Mouse (Mus musculus) ovary, adult 10 weeks (tissue): ENCODE measurements around the gene Slc1a7. TPM values are rescaled to one million over a fixed set of nuclear protein-coding genes. Genes with fewer than 3 reads are reported as not detected.

Source experiments
- polyA plus RNA-seq: library from polyadenylated mRNA; stranded (reverse); fragments of 350-450 nt; fragmentation: Illumina TruSeq; extraction: RNeasy Lipid Tissue Mini Kit (QIAGEN cat#74804); gene quantifications from one replicate; pipeline ENCODE4 v1.2.3, GENCODE M21; 2014

The Slc1a7 gene
- polyA plus RNA-seq, result not detected

GRCm38 (mm10) chr4:107967966-107968682 is at the start of gene Slc1a7:
Gene Slc1a7 (plus strand): TSS chr4:107968332.

DNA sequence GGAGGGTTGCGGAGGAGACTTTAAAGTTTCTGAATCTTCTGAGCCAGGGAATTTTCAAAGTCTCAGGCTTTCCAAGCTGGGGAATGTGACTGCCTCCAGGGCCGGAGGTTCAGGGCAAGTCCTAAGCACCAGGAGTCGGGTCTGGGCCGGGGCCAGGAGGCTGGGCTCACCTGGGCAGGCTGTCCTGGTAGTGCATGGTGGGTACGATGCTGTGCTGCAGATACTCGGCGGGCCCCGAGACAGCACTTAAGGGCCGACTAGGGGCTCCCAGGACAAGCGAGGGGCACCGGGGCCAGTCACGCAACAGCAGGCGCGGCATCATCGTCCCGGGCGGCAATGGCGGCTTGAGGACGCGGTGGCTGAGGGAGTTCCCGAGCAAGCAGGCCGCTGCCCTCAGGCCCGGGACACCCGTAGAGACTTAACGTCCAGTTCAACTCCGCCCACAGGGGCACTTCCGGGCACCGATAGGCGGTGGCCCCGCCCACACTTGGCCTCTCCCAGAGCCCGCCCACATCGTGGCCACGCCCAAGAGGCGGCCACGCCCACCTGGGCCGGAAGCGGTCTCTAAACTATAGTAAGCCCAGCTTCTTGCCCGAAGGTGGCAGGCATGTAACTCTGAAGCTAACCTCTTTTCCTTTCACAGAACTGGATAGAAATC is 44.9 kb upstream of the Slc1a7 start, which contains the start of gene Cpt2:
Cpt2 (minus strand) TSS at position 466 of the 658 bp plus-strand sequence.

Other genes with a start within 250 kb of the Slc1a7 start
- 8.4 TPM for gene Lrp8, start 166.1 kb upstream of the Slc1a7 start, polyA plus RNA-seq
- gene Magoh, start 88.6 kb upstream of the Slc1a7 start, polyA plus RNA-seq, result 239 TPM
- 15.3 TPM for gene 0610037L13Rik, start 78.5 kb upstream of the Slc1a7 start, polyA plus RNA-seq
- gene Cpt2, start 44.7 kb upstream of the Slc1a7 start, polyA plus RNA-seq, result 105 TPM
- 0.26 TPM for gene Podn, start 128.1 kb downstream of the Slc1a7 start, polyA plus RNA-seq
- gene Scp2, start 176.7 kb downstream of the Slc1a7 start, polyA plus RNA-seq, result 254 TPM
- gene Echdc2, start 197.1 kb downstream of the Slc1a7 start, polyA plus RNA-seq, result 8.3 TPM
- gene Zyg11a, start 249.7 kb downstream of the Slc1a7 start, polyA plus RNA-seq, result not detected